Mouse (Mus musculus) spleen, postnatal 10 days (tissue): ENCODE data around the gene Olfr312.
"Not testable (repeated sequence)": the region's sequence is repeated elsewhere in the genome, so short reads cannot be mapped to it uniquely, and the experiment has no call there.

Experiments used
- DNase-seq, 2 experiments: peaks; one replicate each; pipeline ENCODE4 v3.0.0; 2021 to 2022; ENCODE audit warnings: low spot score in 2 of 2

The Olfr312 gene

DNA sequence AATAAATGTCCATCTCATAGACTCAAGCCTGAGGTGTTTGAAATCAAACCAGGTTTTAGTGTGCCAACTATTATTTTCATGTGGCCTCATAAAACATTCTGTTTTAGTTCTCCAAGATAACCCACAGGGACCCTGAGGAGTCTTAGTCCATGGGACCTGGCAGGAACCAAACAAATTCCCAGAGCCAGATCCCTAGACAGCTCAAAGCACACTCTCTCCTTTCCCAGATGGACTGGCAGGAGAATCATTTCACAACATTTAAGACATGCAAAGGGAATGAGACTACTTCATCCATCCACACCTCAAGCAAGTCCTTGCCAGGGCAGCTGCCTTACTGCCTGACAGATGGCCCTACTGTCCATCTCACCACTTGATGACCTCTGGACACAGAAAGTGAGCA is at the start of gene Olfr312:
Olfr312 (plus strand) TSS at position 301 of the 400 bp plus-strand sequence.
- DNase-seq: not testable (repeated sequence)

DNA sequence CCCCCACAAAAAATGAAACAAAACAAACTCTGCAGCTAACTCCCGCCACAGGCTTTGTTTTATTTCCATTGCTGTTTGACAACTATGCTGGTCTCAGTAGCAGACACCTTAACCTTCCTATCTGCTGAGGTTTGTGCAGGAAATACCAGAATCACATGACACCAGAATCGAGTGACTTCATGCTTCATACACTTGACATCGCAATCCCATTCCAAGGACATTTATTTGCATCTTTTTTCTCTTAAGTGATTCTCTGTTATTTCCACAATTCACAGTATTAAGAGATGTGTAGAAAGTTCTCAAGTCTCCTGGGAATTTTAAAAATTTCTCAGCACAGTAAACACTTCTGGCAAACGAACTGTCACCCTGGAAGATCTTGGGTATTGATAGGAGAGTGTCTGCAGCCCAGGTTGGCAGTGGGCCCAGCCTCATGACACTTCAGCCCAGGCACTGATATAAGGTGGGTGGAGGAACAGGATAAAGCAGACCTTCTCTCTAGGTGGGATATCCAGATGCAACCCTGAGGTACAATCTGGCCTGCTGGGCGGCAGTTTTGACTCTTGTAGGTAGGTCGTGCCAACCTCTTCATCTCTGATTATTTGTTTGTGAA is 46.5 kb upstream of the Olfr312 start, which contains the start of gene Olfr314:
Olfr314 (plus strand) TSS at position 473 of the 610 bp plus-strand sequence.
- DNase-seq: peak in 1 of 2 experiments; percentile 8

DNA sequence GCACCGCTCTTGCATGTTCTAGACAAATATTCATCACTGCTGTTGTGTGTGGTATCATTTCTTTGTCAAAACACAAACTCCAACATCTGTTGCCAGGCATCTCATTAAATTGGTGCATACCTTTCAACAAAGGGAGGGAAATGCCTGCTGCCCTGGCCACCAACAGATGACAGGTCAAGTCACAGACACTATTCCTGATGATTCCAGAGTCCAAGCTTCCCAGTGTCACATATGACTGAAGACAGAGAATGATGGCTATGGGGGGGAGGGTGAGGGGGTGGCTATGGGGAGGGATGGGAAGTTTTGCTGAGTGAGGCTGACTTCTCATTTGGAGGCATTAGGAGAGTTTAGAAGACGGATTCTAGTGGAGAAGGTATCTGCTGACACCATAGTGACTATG is 44.9 kb upstream of the Olfr312 start:
- DNase-seq: no peak

DNA sequence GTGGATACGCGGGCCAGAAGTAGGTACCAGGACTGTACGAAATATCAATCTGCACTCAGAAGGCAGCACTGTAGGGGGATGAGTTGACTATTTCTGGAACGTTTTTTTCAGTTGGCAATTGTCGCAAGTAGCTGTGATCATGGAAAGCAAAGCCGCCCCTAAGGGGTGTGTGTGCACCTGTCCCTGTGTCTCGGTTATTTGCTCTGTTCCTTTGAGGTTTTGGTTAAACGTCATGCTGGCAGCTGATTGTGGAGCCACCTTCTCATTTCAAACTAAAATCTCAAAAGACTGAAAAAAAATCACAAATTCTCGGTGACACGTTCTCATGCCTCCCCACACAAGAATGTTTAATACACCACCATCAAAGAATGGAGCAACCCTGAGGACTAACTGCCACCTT is 41.4 kb upstream of the Olfr312 start:
- peak in 1 of 2 experiments; percentile 8 for DNase-seq

DNA sequence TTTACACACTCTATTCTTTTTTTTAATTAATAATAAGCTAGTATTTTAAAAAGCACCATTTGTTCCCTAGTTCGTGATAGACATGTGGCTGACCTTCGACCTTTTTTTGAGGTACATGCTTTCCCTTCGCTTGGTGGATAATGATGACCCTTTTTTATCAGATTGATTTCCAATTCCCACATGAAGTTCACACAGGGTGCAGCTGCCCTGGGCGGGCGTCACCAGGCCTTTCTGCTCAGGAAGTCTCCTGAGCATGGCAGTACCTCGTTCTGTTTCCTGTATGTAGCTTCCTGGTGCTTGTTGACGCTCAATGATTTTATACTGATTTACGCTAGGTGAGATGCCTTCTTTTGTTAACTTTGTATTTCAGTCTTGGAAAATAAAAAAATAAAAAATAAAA is 40.7 kb upstream of the Olfr312 start:
- peak in 1 of 2 experiments; percentile 13 for DNase-seq

DNA sequence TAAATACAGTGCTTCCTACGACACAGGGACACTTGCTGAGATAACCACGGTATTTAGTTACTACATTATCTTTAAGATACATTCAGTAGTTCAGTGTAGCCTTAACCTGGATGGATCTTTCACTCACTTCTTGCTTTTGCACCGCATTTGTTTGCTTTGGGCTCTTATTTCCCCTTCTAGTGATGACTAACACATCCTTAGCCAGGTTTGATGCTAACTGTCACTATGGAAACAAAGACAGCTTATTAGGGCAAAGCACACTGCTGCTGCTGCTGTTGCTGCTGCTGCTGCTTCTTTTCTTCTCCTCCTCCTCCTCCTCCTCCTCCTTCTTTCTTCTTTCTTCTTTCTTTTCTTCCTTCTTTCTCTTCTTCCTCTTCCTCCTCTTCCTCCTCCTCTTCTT is 39.5 kb upstream of the Olfr312 start:
- DNase-seq: no peak

DNA sequence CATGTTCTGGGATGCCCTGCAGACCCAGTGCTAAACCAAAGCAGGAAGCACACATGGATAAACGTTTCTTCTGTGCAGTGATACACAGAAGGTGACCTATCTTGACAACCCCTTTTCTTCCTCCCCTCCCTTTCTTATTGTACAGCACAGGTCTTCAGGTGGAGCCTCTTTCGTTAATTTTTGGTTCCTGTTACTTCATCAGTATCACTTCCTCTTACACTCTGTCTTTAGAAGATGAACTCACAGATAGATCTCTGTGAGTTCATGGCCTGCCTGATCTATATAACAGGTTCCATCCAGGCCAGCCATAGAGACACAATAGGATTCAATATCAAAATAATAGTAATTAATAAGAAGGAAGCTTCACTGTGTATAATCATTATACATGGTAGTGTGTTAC is 39.0 kb upstream of the Olfr312 start:
- DNase-seq: no peak

DNA sequence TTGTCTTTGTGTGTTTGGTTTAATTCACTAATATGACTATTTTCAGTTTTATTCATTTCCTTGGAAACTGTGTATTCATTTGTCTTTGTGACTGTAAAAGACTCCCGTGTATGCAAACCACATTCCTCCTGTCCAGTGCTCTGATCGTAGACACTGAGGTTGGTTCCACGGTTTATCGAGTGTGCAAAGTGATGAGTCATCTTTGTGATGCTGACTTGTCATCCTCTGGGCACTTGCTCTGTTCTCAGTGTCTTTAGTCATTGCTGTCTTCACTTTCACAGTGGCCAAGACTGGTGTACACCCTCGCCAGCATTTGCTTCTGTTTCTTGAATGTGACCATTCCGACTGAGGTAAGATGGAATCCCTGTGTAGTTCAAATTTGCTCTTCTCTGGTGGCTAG is 38.4 kb upstream of the Olfr312 start:
- DNase-seq: no peak

DNA sequence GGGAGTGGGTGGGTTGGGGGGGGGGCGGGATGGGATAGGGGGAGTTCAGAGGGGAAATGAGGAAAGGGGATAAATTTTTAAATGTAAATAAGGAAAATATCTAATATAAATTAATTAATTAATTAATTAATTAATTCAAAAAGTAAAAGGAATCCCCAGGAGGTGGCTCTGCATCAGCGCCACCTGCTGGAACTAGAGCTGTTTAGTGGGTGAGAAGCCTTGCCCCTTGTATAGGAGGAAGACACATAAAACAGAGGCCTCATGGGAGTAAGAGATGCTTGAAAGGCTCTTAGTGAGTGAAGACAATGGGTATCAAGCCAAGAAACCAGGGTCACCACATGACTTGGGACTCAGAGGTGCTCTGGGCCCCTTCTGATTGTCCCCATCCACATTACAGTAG is 33.2 kb upstream of the Olfr312 start:
- DNase-seq: peak in 1 of 2 experiments; percentile 41

DNA sequence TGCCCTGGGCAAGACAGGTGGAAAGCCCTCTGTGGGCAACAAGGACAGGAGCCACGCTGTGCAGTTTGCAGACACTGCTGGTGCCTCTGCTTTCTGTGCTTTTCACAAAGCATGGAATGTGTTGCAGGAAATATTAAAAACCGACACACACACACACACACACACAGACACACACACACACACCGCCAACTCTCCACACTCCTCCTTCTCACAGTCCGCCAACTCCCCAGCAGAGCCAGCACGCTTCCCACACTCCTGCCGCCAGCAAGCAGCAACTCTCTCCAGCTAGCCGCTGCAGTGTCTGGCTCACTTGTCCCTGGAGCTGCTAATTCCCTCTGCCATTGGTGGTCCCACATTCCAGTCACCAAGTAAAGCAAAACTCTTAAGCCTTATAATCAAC is 32.2 kb upstream of the Olfr312 start:
- DNase-seq: no peak

DNA sequence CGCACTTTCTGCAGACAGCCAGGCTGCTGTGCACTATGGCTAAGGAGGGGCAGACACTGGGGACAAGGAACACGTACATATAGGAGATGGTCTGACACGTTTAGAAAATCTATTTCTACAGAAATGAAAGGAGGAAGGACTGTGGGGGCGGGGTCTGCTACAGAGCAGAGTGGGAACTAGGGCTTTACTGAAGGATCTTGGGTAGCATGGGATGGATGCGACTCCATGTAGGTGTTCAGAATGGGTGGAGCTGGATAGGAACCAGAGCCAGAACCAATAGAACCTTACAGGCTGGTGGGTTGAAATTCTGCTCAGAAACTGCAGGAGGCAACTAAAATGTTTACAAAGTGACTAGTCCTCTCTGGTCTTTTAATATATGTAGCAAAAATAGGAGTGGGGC is 29.3 kb upstream of the Olfr312 start:
- DNase-seq: no peak

DNA sequence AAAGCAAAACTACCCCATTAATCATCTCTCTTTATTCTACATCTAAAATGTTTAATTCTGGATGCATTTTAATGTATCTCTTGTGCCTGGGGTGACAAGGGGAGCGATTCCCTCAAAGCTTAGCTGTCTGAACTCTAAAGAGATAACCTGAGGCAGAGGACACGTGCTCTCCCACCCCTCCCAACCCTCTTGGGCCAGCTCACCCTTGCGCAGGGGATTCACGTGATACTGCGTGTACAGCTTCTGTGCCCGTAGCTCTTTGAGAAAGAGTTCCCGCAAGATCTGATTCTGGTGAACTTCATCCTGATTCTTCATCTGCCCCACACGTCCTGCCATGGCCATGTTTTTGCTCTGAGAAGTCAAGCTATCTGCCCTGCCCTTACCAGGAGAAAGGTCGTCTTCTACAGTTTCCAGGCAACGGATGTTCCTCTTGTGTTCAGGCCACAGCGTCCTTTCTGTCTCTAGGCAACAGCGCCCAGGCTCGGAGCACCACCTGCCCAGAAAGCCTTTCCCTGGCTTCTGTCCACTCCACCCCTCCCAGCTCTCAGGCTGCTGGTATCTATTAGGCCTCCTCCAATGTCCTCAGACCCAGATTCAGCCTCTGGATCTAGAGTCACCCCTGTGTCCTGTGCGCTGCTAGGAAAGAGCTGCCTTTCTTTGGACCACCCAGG is 27.3 kb upstream of the Olfr312 start, which contains the start of gene Fam183b:
Fam183b (minus strand) TSS at position 403 of the 671 bp plus-strand sequence.
- DNase-seq: no peak

DNA sequence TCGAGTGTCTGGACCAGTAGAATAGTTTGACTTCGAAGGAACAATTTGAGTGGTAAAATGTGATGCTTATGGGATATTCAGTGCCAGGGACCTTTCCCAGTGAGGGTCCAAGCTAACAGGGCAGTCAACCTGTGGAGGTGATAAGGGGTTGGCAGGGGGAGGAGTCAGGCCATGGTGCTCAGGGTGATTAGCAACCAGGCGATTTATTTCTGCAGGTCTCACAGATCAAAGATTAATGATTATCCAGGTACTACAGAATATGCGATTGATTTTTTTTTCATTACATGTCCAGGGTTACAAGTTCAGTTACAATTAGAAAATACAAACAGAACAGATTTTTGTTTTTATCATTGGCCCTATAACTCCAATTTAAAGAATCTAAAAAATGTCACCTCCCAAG is 25.2 kb upstream of the Olfr312 start:
- DNase-seq: no peak

DNA sequence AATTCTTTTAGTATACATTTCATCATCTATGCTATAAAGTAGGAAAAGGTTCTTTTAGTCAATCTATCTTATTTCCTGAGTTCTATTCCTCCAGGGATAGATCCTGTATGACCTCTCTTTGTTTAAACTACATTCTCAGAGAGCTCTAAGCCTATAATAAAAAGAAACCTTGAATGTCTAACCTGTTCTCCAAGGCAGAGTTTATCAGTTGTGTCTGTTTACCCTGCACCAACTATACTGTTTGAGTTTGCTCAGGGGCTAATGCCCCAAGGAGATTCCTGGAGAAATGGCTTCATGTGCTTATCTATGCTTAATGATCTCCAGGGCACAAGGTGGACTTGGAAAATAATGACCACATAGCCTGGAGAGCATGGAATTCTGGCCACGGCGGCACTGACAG is 24.6 kb upstream of the Olfr312 start:
- no peak for DNase-seq

DNA sequence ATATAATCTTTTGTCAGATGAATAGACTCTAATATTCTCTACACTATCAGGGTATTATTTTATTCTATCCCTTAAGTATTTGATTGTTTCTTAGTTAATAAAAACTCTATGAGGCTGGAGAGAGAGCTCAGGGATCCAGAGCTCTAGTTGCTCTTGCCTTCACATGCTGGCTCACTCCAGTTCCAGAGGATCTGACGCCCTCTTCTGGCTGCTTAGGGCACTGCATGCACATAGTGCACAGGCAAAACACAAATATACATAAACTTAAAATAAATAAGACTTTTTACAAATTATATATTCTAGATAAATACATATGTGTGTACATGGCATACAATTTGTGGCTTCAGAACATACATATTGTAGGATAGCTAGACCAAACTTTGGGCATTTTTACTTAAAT is 17.0 kb upstream of the Olfr312 start:
- peak in 1 of 2 experiments; percentile 36 for DNase-seq

DNA sequence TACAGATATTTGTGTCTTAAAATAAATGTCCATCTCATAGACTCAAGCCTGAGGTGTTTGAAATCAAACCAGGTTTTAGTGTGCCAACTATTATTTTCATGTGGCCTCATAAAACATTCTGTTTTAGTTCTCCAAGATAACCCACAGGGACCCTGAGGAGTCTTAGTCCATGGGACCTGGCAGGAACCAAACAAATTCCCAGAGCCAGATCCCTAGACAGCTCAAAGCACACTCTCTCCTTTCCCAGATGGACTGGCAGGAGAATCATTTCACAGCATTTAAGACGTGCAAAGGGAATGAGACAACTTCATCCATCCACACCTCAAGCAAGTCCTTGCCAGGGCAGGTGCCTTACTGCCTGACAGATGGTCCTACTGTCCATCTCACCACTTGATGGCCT is 14.3 kb upstream of the Olfr312 start, which contains the start of gene Olfr313:
Olfr313 (plus strand) TSS at position 301 of the 400 bp plus-strand sequence.
- DNase-seq: not testable (repeated sequence)

DNA sequence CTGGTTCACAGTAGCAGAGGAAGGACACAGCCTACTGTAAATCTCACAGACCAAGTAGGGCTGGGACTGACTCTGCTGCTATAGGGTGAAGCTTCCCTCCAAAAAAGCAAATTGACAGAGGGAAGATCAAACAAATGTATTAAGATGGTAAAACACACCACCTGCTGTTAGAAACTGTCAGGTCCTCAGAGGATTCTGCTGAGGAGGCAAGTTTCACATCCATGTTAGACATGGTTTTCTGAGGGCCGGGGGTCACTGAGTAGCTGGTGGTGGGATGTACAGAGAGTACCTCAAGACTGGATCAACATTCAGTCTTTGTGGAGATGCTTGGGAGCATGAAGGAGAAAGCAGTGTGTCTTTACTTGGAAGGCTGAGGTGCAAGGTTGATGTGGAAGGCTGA is 13.4 kb upstream of the Olfr312 start:
- no peak for DNase-seq

DNA sequence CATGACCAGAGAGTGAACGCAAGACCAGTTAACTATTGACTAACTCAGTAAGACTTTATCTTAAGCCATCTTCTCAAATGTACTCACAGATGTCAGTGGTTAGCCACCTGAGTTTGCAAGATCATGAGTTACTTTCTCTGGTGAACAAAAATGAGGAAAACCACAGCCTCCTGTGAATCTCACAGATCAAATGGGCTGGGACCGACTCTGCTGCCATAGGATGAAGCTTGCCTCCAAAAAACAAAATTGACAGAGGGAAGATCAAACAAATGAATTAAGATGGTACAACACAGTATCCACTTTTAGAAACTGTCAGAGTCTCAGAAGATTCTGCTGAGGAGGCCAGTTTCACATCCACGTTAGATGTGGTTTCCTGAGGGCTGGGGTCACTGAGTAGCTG is 727 bp downstream of the Olfr312 start:
- DNase-seq: no peak

DNA sequence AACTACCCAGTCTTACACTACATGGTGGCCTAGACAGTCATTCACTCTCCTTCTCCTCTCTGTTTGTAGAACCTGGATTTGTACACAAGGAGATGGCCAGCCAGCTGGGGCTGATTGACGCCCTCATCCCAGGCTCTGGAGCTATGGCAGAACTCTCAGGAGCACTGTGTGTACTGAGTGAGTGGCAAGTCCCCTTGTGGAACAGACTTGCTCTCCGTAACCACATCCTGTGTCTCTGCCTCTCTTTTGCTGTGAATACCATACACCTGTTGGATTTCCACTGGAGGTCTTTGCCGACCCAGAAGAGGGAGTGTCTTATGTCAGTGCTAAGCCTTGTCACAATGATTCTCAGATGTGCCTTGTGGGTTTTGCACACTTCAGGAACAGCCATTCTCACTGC is 3.5 kb downstream of the Olfr312 start:
- DNase-seq: not testable (repeated sequence)

DNA sequence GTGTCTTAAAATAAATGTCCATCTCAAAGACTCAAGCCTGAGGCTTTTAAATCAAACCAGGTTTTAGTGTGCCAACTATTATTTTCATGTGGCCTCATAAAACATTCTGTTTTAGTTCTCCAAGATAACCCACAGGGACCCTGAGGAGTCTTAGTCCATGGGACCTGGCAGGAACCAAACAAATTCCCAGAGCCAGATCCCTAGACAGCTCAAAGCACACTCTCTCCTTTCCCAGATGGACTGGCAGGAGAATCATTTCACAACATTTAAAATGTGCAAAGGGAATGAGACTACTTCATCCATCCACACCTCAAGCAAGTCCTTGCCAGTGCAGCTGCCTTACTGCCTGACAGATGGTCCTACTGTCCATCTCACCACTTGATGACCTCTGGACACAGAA is 9.9 kb downstream of the Olfr312 start, which contains the start of gene Olfr311:
Olfr311 (plus strand) TSS at position 301 of the 400 bp plus-strand sequence.
- not testable (repeated sequence) for DNase-seq

DNA sequence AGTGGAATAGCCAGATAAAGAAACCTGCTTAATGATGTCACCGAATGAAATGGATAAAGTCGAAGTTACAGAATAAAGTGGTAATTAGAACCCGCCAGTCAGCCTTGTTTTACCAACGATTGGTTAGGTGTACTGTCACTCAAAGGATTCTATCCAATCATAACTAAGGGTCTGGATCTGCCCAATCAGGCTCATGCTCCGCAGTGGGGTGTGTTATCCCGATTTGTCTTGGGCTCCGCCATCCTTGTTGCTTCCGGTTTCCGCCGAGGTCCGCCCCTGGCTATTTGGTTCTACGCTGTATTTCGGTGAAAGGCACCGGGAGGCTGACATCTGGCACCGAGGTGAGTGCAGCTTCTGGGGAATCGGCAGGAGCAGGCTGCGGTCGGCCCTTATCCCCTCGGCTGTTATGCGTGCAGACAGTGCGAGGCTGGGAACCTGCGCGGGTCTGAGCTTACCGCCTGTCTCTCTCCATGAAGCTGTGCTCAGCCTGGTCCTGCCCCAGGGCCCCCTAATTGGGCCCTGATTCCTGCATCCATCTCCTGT is 18.0 kb downstream of the Olfr312 start, which contains the start of gene Gm12258:
Gm12258 (plus strand) TSS at position 240 of the 543 bp plus-strand sequence.
- peak; percentile 77 to 84 for DNase-seq

DNA sequence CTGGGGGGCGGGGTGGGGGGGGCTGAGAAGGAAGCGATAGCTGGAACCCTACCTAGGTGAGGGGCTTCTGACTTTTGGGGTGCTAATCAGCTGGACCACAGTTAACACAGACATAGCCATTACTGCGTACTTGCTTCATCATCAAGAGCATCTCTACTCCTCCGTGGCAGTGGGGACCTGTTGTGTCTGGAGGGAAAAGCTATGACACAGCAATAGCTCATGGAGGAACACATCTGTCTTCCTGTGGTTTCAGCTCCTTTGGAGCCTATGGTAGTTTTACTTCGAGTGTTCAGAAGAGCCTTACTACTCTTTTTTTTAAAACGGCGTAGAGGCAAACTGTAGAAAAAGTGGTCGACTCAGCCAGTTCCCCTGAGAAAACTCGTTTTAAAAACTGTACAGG is 18.6 kb downstream of the Olfr312 start:
- no peak for DNase-seq

DNA sequence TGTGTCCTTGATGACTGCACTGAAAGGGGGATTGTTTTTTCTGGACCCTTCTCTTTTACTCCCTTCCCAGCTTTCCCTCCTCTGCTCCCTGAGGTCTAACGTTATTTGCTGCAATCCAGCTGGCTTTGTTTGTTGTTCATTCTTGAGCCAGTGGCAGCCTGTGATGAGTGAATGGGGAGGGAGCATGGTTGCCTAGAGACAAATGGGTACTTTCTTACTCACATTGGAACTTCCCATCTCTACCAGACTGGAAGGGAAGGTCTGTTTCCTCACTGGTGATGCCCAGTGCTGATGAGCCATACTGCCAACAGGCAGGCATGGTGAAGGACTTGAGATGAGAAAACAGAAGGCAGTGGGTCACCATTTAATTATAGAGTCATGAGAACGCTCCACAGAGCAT is 20.7 kb downstream of the Olfr312 start:
- no peak for DNase-seq
